Mouse (Mus musculus): ENCODE measurements around the gene Pde11a. TPM values are rescaled to one million over a fixed set of nuclear protein-coding genes. Genes with fewer than 3 reads are reported as not detected.

Pde11a gene
- polyA plus RNA-seq, 1 experiment = 0.83 TPM

DNA sequence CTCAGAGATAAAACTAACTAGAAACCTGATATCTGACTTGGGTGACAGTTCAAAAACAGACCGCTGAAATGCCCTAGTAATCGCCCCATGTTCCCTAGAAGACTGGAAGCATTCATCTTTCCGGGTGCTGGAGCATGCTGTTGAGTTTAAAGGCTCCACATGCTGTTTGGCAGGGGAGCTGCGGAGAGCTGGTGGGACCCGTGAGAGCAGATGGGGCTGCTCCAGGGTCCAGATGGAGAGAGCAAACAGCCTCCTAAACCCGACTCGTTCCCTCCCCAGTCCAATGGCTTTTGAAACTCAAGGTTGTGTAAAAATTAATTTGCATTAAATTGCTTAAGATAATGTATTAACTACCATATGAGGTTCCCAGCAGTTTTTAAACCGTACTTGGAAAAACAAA lies 339.9 kb downstream of the Pde11a start:
- no peak overlapping the region for H3K4me3 ChIP-seq (ENCODE audit: insufficient read depth, low read depth, low read length)
- peaks cover 17% of the 10 kb centered on the region for H3K4me1 ChIP-seq (ENCODE audit: control insufficient read depth, insufficient read depth, low read length)
- peak; percentile 29 for DNase-seq
- 25% methylated on average over 8 of the region's 8 CpGs for WGBS
- no peaks in the 10 kb centered on the region for H3K36me3 ChIP-seq (ENCODE audit: control insufficient read depth, insufficient read depth, low read length)
- TF ChIP-seq POLR2A (IDR thresholded peaks at IDR 0.05; ENCODE audit: low read depth, low read length) = no peak
- TF ChIP-seq CTCF (conservative IDR thresholded peaks at IDR 0.05; ENCODE audit: insufficient read depth, insufficient read length, low read depth, low read length) = no peak
- no peaks in the 10 kb centered on the region for H3K27me3 ChIP-seq (replicated peaks; ENCODE audit: control insufficient read depth, insufficient read depth, low read length)
- H3K27ac ChIP-seq (ENCODE audit: insufficient read depth, low read depth, low read length) = peak overlapping the region; percentile 30; the same call in 1 of the 2 replicates

DNA sequence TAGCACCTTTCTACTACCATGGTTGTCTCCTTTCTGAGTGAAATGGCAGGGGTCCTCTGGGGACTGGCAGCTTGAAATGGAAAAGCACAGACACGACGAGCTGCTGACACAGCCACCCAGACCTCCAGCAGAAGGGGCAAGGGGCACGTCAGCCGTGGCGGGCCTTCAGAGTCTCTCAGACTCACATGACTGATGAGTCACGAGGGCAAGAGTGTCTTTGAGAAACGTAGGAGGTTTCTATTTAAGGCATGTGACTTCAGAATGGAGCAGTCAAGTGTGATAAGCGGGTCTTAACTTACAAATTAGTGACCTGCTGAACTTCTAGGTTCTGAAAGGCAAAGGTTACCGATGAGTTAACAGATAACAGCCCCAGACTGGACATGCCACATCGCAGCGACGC lies 340.8 kb downstream of the Pde11a start:
- Histone ChIP-seq H3K27ac (ENCODE audit: insufficient read depth, low read depth, low read length) (peak overlapping the region; percentile 62), H3K36me3 (ENCODE audit: control insufficient read depth, insufficient read depth, low read length) (no peaks in the 10 kb centered on the region), H3K4me3 (ENCODE audit: insufficient read depth, low read depth, low read length) (no peak overlapping the region), H3K4me1 (ENCODE audit: control insufficient read depth, insufficient read depth, low read length) (peaks cover 17% of the 10 kb centered on the region), H3K27me3 (replicated peaks; ENCODE audit: control insufficient read depth, insufficient read depth, low read length) (no peaks in the 10 kb centered on the region)
- WGBS = 29% methylated on average over 12 of the region's 12 CpGs
- peak; percentile 86 for DNase-seq
- TF ChIP-seq POLR2A (IDR thresholded peaks at IDR 0.05; ENCODE audit: low read depth, low read length) = no peak
- no peak for TF ChIP-seq CTCF (conservative IDR thresholded peaks at IDR 0.05; ENCODE audit: insufficient read depth, insufficient read length, low read depth, low read length)

DNA sequence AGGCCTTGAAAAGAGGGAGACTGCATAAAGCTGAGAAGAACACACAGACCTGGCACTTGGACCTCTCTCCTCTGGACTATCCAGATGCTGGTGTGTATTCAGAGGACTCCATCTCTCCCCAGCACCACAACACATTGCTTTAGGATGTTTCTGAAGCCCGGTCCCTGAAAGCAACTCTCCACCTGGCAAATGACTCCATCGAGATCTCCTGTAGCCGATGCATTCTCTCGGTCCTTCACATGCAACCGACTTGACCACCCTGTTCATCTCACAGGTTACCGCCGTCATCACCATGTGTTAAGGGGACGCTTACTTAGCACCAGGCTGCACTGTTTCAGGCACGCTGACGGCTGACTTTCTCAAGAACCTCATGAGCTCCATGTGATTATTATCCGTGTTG lies 343.7 kb downstream of the Pde11a start:
- DNase-seq = no peak
- Histone ChIP-seq H3K36me3 (ENCODE audit: control insufficient read depth, insufficient read depth, low read length) (no peaks in the 10 kb centered on the region), H3K27me3 (replicated peaks; ENCODE audit: control insufficient read depth, insufficient read depth, low read length) (no peaks in the 10 kb centered on the region), H3K27ac (ENCODE audit: insufficient read depth, low read depth, low read length) (no peak overlapping the region), H3K4me3 (ENCODE audit: insufficient read depth, low read depth, low read length) (no peak overlapping the region), H3K4me1 (ENCODE audit: control insufficient read depth, insufficient read depth, low read length) (peaks cover 15% of the 10 kb centered on the region)
- TF ChIP-seq POLR2A (IDR thresholded peaks at IDR 0.05; ENCODE audit: low read depth, low read length) (no peak), CTCF (conservative IDR thresholded peaks at IDR 0.05; ENCODE audit: insufficient read depth, insufficient read length, low read depth, low read length) (no peak)
- 94% methylated on average over 11 of the region's 11 CpGs for WGBS

- Histone ChIP-seq H3K4me1 (ENCODE audit: control insufficient read depth, insufficient read depth, low read length) (peaks cover under 1% of the 10 kb centered on the region; the same call in 1 of the 2 replicates), H3K27me3 (replicated peaks; ENCODE audit: control insufficient read depth, insufficient read depth, low read length) (no peaks in the 10 kb centered on the region), H3K27ac (ENCODE audit: insufficient read depth, low read depth, low read length) (no peak overlapping the region), H3K4me3 (ENCODE audit: insufficient read depth, low read depth, low read length) (no peak overlapping the region), H3K36me3 (ENCODE audit: control insufficient read depth, insufficient read depth, low read length) (no peaks in the 10 kb centered on the region)
- TF ChIP-seq CTCF (conservative IDR thresholded peaks at IDR 0.05; ENCODE audit: insufficient read depth, insufficient read length, low read depth, low read length) = no peak
- no peak for TF ChIP-seq POLR2A (IDR thresholded peaks at IDR 0.05; ENCODE audit: low read depth, low read length)
- 50% methylated on average over 6 of the region's 6 CpGs for WGBS
- DNase-seq = no peak
Measured at GRCm38 (mm10) chr2:75991581-75992205, 346.9 kb downstream of the Pde11a start.

- H3K27me3 ChIP-seq (replicated peaks; ENCODE audit: control insufficient read depth, insufficient read depth, low read length) = no peaks in the 10 kb centered on the region
- peak; percentile 72 for DNase-seq
- no peaks in the 10 kb centered on the region for H3K36me3 ChIP-seq (ENCODE audit: control insufficient read depth, insufficient read depth, low read length)
- WGBS = 54% methylated on average over 13 of the region's 13 CpGs
- TF ChIP-seq POLR2A (IDR thresholded peaks at IDR 0.05; ENCODE audit: low read depth, low read length) (no peak), CTCF (conservative IDR thresholded peaks at IDR 0.05; ENCODE audit: insufficient read depth, insufficient read length, low read depth, low read length) (peak; percentile 73)
- peaks cover 6% of the 10 kb centered on the region; the same call in 1 of the 2 replicates for H3K4me1 ChIP-seq (ENCODE audit: control insufficient read depth, insufficient read depth, low read length)
- H3K4me3 ChIP-seq (ENCODE audit: insufficient read depth, low read depth, low read length) = no peak overlapping the region
- H3K27ac ChIP-seq (ENCODE audit: insufficient read depth, low read depth, low read length) = no peak overlapping the region
Measured at GRCm38 (mm10) chr2:75990885-75991539, 347.6 kb downstream of the Pde11a start.

GRCm38 (mm10) chr2:75989694-75990093 lies 348.9 kb downstream of the Pde11a start:
- no peak for DNase-seq
- Histone ChIP-seq H3K36me3 (ENCODE audit: control insufficient read depth, insufficient read depth, low read length) (no peaks in the 10 kb centered on the region), H3K4me3 (ENCODE audit: insufficient read depth, low read depth, low read length) (no peak overlapping the region), H3K27me3 (replicated peaks; ENCODE audit: control insufficient read depth, insufficient read depth, low read length) (no peaks in the 10 kb centered on the region), H3K27ac (ENCODE audit: insufficient read depth, low read depth, low read length) (no peak overlapping the region), H3K4me1 (ENCODE audit: control insufficient read depth, insufficient read depth, low read length) (peaks cover 6% of the 10 kb centered on the region; the same call in 1 of the 2 replicates)
- 90% methylated on average over 4 of the region's 4 CpGs for WGBS
- TF ChIP-seq CTCF (conservative IDR thresholded peaks at IDR 0.05; ENCODE audit: insufficient read depth, insufficient read length, low read depth, low read length) = no peak
- TF ChIP-seq POLR2A (IDR thresholded peaks at IDR 0.05; ENCODE audit: low read depth, low read length) = no peak

DNA sequence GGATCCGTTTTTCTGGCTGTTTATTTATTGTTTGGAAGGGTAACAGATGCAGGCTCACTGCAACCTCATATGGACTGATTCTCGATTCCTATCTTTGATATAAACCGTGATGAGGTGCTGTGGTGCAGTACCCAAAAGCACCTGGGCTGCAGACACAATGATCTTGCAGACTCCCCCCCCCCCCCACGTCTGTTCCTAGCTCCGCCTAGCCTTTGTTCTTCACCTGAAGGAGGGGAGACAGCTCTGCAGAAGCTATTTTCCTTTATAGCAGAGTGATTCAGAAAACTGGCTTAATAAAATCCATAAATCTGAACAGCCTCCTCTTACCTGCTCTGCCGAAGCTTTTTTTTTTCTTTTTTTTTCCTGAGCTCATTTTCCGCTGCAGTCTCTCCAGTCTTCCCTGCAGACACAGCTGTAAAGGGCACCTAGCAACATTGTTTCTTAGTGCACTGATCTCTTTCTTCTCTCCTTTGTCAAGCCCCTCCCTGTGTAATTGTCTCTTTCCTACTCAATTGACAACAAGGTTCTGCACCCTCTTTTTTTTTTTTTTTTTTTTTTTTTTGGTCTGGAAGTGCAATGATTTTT lies 349.7 kb downstream of the Pde11a start:
- no peak for DNase-seq
- no peaks in the 10 kb centered on the region for H3K36me3 ChIP-seq (ENCODE audit: control insufficient read depth, insufficient read depth, low read length)
- H3K4me3 ChIP-seq (ENCODE audit: insufficient read depth, low read depth, low read length) = no peak overlapping the region
- H3K27me3 ChIP-seq (replicated peaks; ENCODE audit: control insufficient read depth, insufficient read depth, low read length) = no peaks in the 10 kb centered on the region
- H3K27ac ChIP-seq (ENCODE audit: insufficient read depth, low read depth, low read length) = no peak overlapping the region
- TF ChIP-seq CTCF (conservative IDR thresholded peaks at IDR 0.05; ENCODE audit: insufficient read depth, insufficient read length, low read depth, low read length) (no peak), POLR2A (IDR thresholded peaks at IDR 0.05; ENCODE audit: low read depth, low read length) (no peak)
- WGBS = 44% methylated on average over 7 of the region's 7 CpGs
- peaks cover 9% of the 10 kb centered on the region; the same call in 1 of the 2 replicates for H3K4me1 ChIP-seq (ENCODE audit: control insufficient read depth, insufficient read depth, low read length)
